Mouse (Mus musculus) heart, adult 10 weeks (tissue): ENCODE measurements around the gene Gm28230. TPM values are rescaled to one million over a fixed set of nuclear protein-coding genes. Genes with fewer than 3 reads are reported as not detected.

ENCODE experiments used
- polyA plus RNA-seq: library from polyadenylated mRNA; stranded (reverse); fragments of 350-450 nt; fragmentation: Illumina TruSeq; extraction: RNeasy Lipid Tissue Mini Kit (QIAGEN cat#74804); gene quantifications from one replicate; pipeline ENCODE4 v1.2.3, GENCODE M21; 2014; ENCODE audit warnings: low read depth, low replicate concordance

Gm28230 gene
- not detected for polyA plus RNA-seq

GRCm38 (mm10) chr2:74726551-74726950 lies at the start of gene Gm28230:
TSS of gene Gm28230 (plus strand) at chr2:74726728.

GRCm38 (mm10) chr2:74678891-74679595 lies 47.5 kb upstream of the Gm28230 start, which contains the start of gene Hoxd11:
TSS of gene Hoxd11 (plus strand) at chr2:74679557.

GRCm38 (mm10) chr2:74691022-74691951 lies 35.2 kb upstream of the Gm28230 start, which contains the start of gene Hoxd10:
TSS of gene Hoxd10 (plus strand) at chr2:74691924.

GRCm38 (mm10) chr2:74697567-74698121 lies 28.9 kb upstream of the Gm28230 start, which contains the start of gene Hoxd9:
TSS of gene Hoxd9 (plus strand) at chr2:74697727.

GRCm38 (mm10) chr2:74704393-74704998 lies 22.0 kb upstream of the Gm28230 start, which contains the start of gene Hoxd8:
TSS of gene Hoxd8 (plus strand) at chr2:74704615.

GRCm38 (mm10) chr2:74711721-74712621 lies 14.6 kb upstream of the Gm28230 start, which contains the start of the genes Hoxd3 and Hoxd4:
TSS of gene Hoxd3 (plus strand) at chr2:74711927.
TSS of gene Hoxd4 (plus strand) at chr2:74711929.

GRCm38 (mm10) chr2:74762522-74763244 lies 36.2 kb downstream of the Gm28230 start, which contains the start of gene Hoxd1:
TSS of gene Hoxd1 (plus strand) at chr2:74762980.

Other genes starting within 250 kb of the Gm28230 start
- gene Lnpk, start 147.3 kb upstream of the Gm28230 start, polyA plus RNA-seq = 12.2 TPM
- not detected for gene Evx2, start 67.2 kb upstream of the Gm28230 start, polyA plus RNA-seq
- gene Hoxd13, start 58.4 kb upstream of the Gm28230 start, polyA plus RNA-seq = not detected
- gene Hoxd12, start 51.7 kb upstream of the Gm28230 start, polyA plus RNA-seq = not detected
- not detected for gene Hoxd11, start 47.2 kb upstream of the Gm28230 start, polyA plus RNA-seq
- not detected for gene Hoxd10, start 34.8 kb upstream of the Gm28230 start, polyA plus RNA-seq
- 0.21 TPM for gene Hoxd9, start 29.0 kb upstream of the Gm28230 start, polyA plus RNA-seq
- 0.21 TPM for gene Hoxd8, start 22.1 kb upstream of the Gm28230 start, polyA plus RNA-seq
- not detected for gene Hoxd3, start 14.8 kb upstream of the Gm28230 start, polyA plus RNA-seq
- gene Hoxd4, start 14.8 kb upstream of the Gm28230 start, polyA plus RNA-seq = 0.31 TPM
- not detected for gene Hoxd1, start 36.3 kb downstream of the Gm28230 start, polyA plus RNA-seq
- gene Mtx2, start 99.1 kb downstream of the Gm28230 start, polyA plus RNA-seq = 127 TPM